Mouse (Mus musculus) midbrain, embryonic 13.5 days (tissue): ENCODE data around the gene Fhad1. TPM values are rescaled to one million over a fixed set of nuclear protein-coding genes. Genes with fewer than 3 reads are reported as not detected.

Experiments used
- ATAC-seq: fragments of 200-750 bp; cut with Nextera tagmentation; 2 replicates; pipeline ENCODE4 v1.8.0; 2017; ENCODE audit warnings: mild to moderate bottlenecking, moderate TSS enrichment, moderate library complexity
- H3K27ac ChIP-seq: fragments of 300-500 bp; sonication (generic); 2 replicates; pipeline ENCODE4 v1.5.1; 2015; ENCODE audit warnings: inconsistent platforms, mild to moderate bottlenecking, moderate library complexity
- H3K27me3 ChIP-seq: fragments of 300-500 bp; sonication (generic); 2 replicates; pipeline ENCODE4 v1.6.1; 2015; ENCODE audit warnings: mild to moderate bottlenecking, inconsistent platforms
- H3K36me3 ChIP-seq: fragments of 300-500 bp; sonication (generic); 2 replicates; pipeline ENCODE4 v1.6.1; 2015; ENCODE audit warnings: mild to moderate bottlenecking, inconsistent platforms
- H3K4me1 ChIP-seq: fragments of 300-500 bp; sonication (generic); replicated peaks from 2 replicates; pipeline ENCODE4 v1.6.1; 2015; ENCODE audit warnings: inconsistent platforms
- H3K4me2 ChIP-seq: fragments of 300-500 bp; sonication (generic); replicated peaks from 2 replicates; pipeline ENCODE4 v1.6.1; 2015; ENCODE audit warnings: moderate library complexity, mild to moderate bottlenecking, inconsistent platforms
- H3K4me3 ChIP-seq: fragments of 300-500 bp; sonication (generic); replicated peaks from 2 replicates; pipeline ENCODE4 v1.5.1; 2015; ENCODE audit warnings: mild to moderate bottlenecking, inconsistent platforms
- H3K9ac ChIP-seq: fragments of 300-500 bp; sonication (generic); replicated peaks from 2 replicates; pipeline ENCODE4 v1.6.1; 2015; ENCODE audit warnings: mild to moderate bottlenecking, inconsistent platforms
- H3K9me3 ChIP-seq: fragments of 300-500 bp; sonication (generic); 2 replicates; pipeline ENCODE4 v1.6.1; 2016; ENCODE audit warnings: mild to moderate bottlenecking, inconsistent platforms
- WGBS: fragments of 180-500 bp; shearing (Covaris S2); methylation state at CpG from one replicate; pipeline ENCODE4 v1.1.7; 2015; 5-methylcytosine and 5-hydroxymethylcytosine counted together
- polyA plus RNA-seq: library from polyadenylated mRNA; unstranded; fragments of >200 nt; fragmentation: Nextera tagmentation; extraction: Ambion mirVana; gene quantifications from 2 replicates; pipeline ENCODE4 v1.2.1, GENCODE M21; 2015

Gene Fhad1
- polyA plus RNA-seq, 1 experiment from 2014 or later = 3.4 TPM

- H3K36me3 ChIP-seq = no peaks in the 10 kb centered on the region
- H3K9ac ChIP-seq = no peak overlapping the region
- no peaks in the 10 kb centered on the region for H3K27me3 ChIP-seq
- WGBS = 76% methylated on average over 5 of the region's 5 CpGs
- H3K4me2 ChIP-seq = no peak overlapping the region
- H3K9me3 ChIP-seq = no peaks in the 10 kb centered on the region
- no peak overlapping the region for H3K4me3 ChIP-seq
- ATAC-seq = no peak
- H3K27ac ChIP-seq = no peak overlapping the region
- H3K4me1 ChIP-seq = peaks cover 2% of the 10 kb centered on the region
These were observed 21.4 kb downstream of the Fhad1 start for GRCm38 (mm10) chr4:141993347-141994061.

DNA sequence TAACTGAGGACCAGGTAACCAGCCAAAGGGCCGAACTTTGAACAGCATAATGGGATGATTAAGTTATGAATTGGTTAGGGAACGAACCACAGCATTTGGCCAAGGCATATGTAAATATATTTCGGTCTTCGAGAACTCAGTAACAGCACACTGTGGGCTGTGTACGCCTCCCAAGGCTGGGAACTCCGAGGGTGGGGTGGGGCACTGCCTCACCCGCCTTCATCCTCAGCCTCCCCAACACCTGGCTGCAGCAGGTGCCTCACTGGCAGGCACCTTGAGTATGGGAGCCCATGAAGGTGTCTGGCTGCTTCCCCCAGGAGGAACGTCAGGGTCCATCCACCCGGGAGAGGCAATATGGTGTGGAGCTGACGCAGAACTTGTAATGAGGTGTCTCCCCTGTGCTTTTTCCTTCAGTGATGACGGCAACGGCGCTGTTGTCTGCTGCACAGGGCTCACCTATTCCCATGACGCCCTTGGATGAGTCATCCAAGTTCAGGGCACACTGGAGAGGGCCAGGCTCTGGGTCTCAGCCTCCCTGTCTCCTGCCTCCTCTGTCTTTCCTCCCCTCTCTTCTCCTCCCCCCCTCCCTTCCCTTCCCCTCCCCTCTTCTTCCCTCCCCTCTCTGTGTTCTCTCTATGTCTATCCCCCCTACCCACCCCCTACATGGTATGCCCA is 22.2 kb downstream of the Fhad1 start:
- Histone ChIP-seq H3K4me3 (no peak overlapping the region), H3K27me3 (no peaks in the 10 kb centered on the region), H3K36me3 (no peaks in the 10 kb centered on the region), H3K27ac (no peak overlapping the region), H3K4me1 (no peaks in the 10 kb centered on the region), H3K9ac (no peak overlapping the region), H3K9me3 (no peaks in the 10 kb centered on the region), H3K4me2 (no peak overlapping the region)
- WGBS = 86% methylated on average over 14 of the region's 14 CpGs
- ATAC-seq = no peak

GRCm38 (mm10) chr4:141988178-141988577 is 26.7 kb downstream of the Fhad1 start:
- Histone ChIP-seq H3K9ac (no peak overlapping the region), H3K4me2 (no peak overlapping the region), H3K4me1 (no peaks in the 10 kb centered on the region), H3K4me3 (no peak overlapping the region), H3K9me3 (no peaks in the 10 kb centered on the region), H3K27ac (no peak overlapping the region), H3K27me3 (no peaks in the 10 kb centered on the region), H3K36me3 (no peaks in the 10 kb centered on the region)
- WGBS = 90% methylated on average over 1 of the region's 1 CpGs
- no peak for ATAC-seq

DNA sequence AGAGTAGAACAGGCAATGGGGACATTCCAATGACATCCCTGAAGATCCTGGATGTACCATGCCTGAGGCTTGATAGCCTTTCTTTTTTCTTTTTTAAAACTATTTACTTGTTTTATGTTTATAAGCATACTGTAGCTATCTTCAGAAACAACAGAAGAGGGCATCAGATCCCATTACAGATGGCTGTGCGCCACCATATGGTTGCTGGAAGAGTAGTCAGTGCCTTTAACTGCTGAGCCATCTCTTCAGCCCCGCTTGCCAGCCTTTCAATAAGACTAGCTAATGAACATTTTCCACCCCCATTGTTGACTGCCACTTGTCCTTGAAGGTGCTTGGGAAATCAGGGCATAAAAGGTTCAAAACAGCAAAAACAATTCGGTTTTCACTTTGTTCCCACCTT is 31.2 kb downstream of the Fhad1 start:
- H3K9me3 ChIP-seq = no peaks in the 10 kb centered on the region
- WGBS = 73% methylated on average over 3 of the region's 3 CpGs
- no peak overlapping the region for H3K9ac ChIP-seq
- no peaks in the 10 kb centered on the region for H3K27me3 ChIP-seq
- H3K27ac ChIP-seq = no peak overlapping the region
- no peak overlapping the region for H3K4me2 ChIP-seq
- no peaks in the 10 kb centered on the region for H3K4me1 ChIP-seq
- ATAC-seq = no peak
- H3K36me3 ChIP-seq = no peaks in the 10 kb centered on the region
- no peak overlapping the region for H3K4me3 ChIP-seq

DNA sequence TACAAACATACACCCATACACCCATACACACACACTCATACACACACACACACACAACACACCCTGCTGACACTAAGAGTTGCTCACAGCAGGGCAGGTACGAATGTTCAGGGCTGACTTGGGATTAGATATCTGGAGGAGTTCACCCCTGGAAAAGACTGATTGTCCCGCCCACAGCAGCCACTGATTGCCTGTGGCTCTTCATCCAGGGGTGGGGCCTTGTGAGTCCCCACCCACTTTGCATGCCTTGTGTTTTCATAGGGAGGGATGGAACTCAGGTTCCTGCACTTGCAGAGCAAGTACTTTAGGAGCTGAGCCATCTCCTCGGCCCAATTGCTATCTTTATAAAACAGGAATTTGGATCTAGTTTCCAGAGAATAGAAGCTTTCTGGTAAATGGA is 33.4 kb downstream of the Fhad1 start:
- Histone ChIP-seq H3K9me3 (no peaks in the 10 kb centered on the region), H3K4me1 (no peaks in the 10 kb centered on the region), H3K36me3 (no peaks in the 10 kb centered on the region), H3K4me3 (no peak overlapping the region), H3K9ac (no peak overlapping the region), H3K27me3 (no peaks in the 10 kb centered on the region), H3K4me2 (no peak overlapping the region), H3K27ac (no peak overlapping the region)
- no peak for ATAC-seq
- 81% methylated on average over 3 of the region's 3 CpGs for WGBS

- Histone ChIP-seq H3K36me3 (no peaks in the 10 kb centered on the region), H3K4me2 (no peak overlapping the region), H3K9ac (no peak overlapping the region), H3K9me3 (no peaks in the 10 kb centered on the region), H3K4me1 (no peaks in the 10 kb centered on the region), H3K4me3 (no peak overlapping the region), H3K27ac (no peak overlapping the region), H3K27me3 (no peaks in the 10 kb centered on the region)
- ATAC-seq = no peak
- 81% methylated on average over 11 of the region's 11 CpGs for WGBS
These were observed 36.3 kb downstream of the Fhad1 start for GRCm38 (mm10) chr4:141978582-141978981.

- Histone ChIP-seq H3K4me2 (no peak overlapping the region), H3K36me3 (no peaks in the 10 kb centered on the region), H3K27me3 (no peaks in the 10 kb centered on the region), H3K4me1 (no peaks in the 10 kb centered on the region), H3K9me3 (peaks cover 2% of the 10 kb centered on the region; the same call in 1 of the 2 replicates), H3K27ac (no peak overlapping the region), H3K9ac (no peak overlapping the region), H3K4me3 (no peak overlapping the region)
- 68% methylated on average over 9 of the region's 9 CpGs for WGBS
- no peak for ATAC-seq
These were observed 37.5 kb downstream of the Fhad1 start for GRCm38 (mm10) chr4:141977346-141977745.

GRCm38 (mm10) chr4:141976163-141976562 is 38.7 kb downstream of the Fhad1 start:
- Histone ChIP-seq H3K9ac (no peak overlapping the region), H3K4me1 (no peaks in the 10 kb centered on the region), H3K9me3 (peaks cover 9% of the 10 kb centered on the region; the same call in 1 of the 2 replicates), H3K4me2 (no peak overlapping the region), H3K27ac (no peak overlapping the region), H3K36me3 (no peaks in the 10 kb centered on the region), H3K27me3 (no peaks in the 10 kb centered on the region), H3K4me3 (no peak overlapping the region)
- ATAC-seq = no peak
- 48% methylated on average over 4 of the region's 4 CpGs for WGBS

DNA sequence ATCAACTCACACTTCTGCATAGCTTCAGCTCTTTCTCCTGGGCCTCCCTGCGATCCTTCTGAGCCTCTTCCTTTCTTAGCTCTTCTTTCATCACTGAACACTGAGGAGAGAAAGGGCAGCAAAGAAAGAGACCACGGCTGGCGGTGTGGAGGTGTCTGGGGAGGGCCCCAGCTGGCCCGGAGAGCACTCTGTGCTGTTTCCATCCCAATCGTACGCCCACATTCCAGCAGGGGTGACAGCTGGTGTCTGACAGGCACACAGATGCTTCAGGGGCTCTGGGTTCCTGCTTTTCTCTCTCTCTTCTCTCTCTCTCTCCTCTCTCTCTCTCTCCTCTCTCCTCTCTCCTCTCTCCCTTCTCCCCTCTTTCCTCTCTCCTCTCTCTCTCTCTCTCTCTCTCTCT is 50.3 kb downstream of the Fhad1 start:
- H3K4me2 ChIP-seq = no peak overlapping the region
- no peak for ATAC-seq

DNA sequence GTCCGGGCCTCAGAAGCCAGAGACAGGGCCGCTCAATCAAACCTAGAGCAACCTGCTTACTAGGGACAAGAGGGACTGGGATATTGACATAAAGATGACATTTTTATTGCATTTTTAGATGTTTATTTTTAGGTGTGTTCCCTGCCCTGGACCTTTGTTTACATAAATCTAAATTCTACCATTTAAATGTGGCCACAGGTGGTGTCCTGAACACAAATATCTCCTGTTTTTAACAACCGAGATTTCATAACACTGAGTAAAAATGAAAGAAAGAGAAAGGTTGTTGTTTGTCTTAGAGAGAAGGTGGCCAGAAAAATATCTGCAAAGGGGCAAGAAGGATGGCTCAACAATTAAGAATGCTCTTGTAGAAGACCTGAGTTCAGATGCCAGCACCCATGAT is 51.0 kb downstream of the Fhad1 start:
- H3K9ac ChIP-seq = no peak overlapping the region
- peaks cover 10% of the 10 kb centered on the region; the same call in 1 of the 2 replicates for H3K9me3 ChIP-seq
- no peaks in the 10 kb centered on the region for H3K27me3 ChIP-seq
- H3K4me2 ChIP-seq = no peak overlapping the region
- H3K27ac ChIP-seq = no peak overlapping the region
- no peak for ATAC-seq
- no peak overlapping the region for H3K4me3 ChIP-seq
- peaks cover 6% of the 10 kb centered on the region for H3K4me1 ChIP-seq
- 91% methylated on average over 3 of the region's 3 CpGs for WGBS
- H3K36me3 ChIP-seq = no peaks in the 10 kb centered on the region

More for the DNA sequence above, 50.3 kb downstream of the Fhad1 start:
- Histone ChIP-seq H3K4me3 (no peak overlapping the region), H3K9ac (no peak overlapping the region), H3K27ac (no peak overlapping the region), H3K4me1 (peaks cover 6% of the 10 kb centered on the region), H3K36me3 (no peaks in the 10 kb centered on the region), H3K9me3 (peaks cover 10% of the 10 kb centered on the region; the same call in 1 of the 2 replicates), H3K27me3 (no peaks in the 10 kb centered on the region)
- 31% methylated on average over 6 of the region's 6 CpGs for WGBS

GRCm38 (mm10) chr4:141962811-141963685 is 51.8 kb downstream of the Fhad1 start:
- Histone ChIP-seq H3K9me3 (peaks cover 10% of the 10 kb centered on the region; the same call in 1 of the 2 replicates), H3K27me3 (no peaks in the 10 kb centered on the region), H3K4me3 (no peak overlapping the region), H3K36me3 (no peaks in the 10 kb centered on the region), H3K9ac (no peak overlapping the region), H3K27ac (no peak overlapping the region), H3K4me2 (no peak overlapping the region), H3K4me1 (peaks cover 11% of the 10 kb centered on the region)
- WGBS = 10% methylated on average over 23 of the region's 23 CpGs
- ATAC-seq = no peak

DNA sequence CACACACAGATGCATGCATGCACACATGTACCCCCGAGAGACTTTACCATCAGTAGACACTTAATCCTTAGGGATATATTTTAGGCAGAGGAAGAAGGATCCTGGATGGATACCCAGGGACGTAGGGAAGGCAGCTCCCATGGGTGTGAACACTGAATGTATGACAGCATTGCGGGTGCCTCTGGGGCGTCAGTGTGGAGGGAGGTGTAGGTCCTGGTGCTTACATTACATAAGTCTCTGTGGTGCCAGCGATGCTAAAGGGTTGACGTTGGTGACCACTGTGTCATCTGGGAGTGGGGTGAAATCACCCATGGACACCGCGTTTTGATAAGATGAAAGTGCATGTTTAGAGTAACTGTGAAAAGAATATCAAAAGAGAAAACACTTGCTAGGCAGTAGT is 54.8 kb downstream of the Fhad1 start:
- Histone ChIP-seq H3K27me3 (no peaks in the 10 kb centered on the region), H3K4me1 (peaks cover 21% of the 10 kb centered on the region), H3K4me2 (no peak overlapping the region), H3K9ac (no peak overlapping the region), H3K4me3 (no peak overlapping the region), H3K27ac (no peak overlapping the region), H3K9me3 (peaks cover 10% of the 10 kb centered on the region; the same call in 1 of the 2 replicates), H3K36me3 (no peaks in the 10 kb centered on the region)
- no peak for ATAC-seq
- 86% methylated on average over 8 of the region's 8 CpGs for WGBS
